Mouse (Mus musculus): ENCODE measurements around the gene Pard3b.

DNA sequence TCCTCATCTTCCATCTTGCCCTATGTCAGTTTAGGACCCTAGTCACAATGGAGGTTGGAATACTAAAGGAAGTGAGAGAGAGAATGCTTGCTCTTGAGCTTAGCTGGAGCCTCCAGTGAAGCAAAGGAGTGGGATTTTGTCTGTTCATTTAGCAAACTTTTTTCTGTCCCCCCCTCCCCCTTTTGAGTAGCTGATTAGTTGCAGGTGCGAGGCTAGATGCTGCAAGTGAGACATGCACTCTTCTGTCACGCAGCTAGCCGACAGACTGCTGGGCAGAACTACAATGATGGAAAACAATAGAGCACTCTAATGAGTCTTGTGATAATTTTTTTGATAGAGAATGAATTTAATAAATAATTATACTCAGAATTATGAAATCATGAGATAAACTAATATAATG lies 49.7 kb downstream of the Pard3b start:
- TF ChIP-seq POLR2A (IDR thresholded peaks at IDR 0.05; ENCODE audit: insufficient read depth, low read length): no peak
- no peak for TF ChIP-seq CTCF (IDR thresholded peaks at IDR 0.05; ENCODE audit: low read depth, low read length)

All from ES-Bruce4 (cell line).